Mouse (Mus musculus) midbrain, postnatal 0 days (tissue): ENCODE measurements around the gene Gm10778. TPM values are rescaled to one million over a fixed set of nuclear protein-coding genes. Genes with fewer than 3 reads are reported as not detected.
A peak's percentile ranks its signal among the peaks of the same experiment; 100 is the strongest.
"Not testable (repeated sequence)": the region's sequence is repeated elsewhere in the genome, so short reads cannot be mapped to it uniquely, and the experiment has no call there.

ENCODE experiments used
- ATAC-seq: fragments of 200-750 bp; cut with Nextera tagmentation; 2 replicates; pipeline ENCODE4 v1.8.0; 2017; ENCODE audit warnings: moderate number of reproducible peaks, mild to moderate bottlenecking, moderate TSS enrichment, moderate library complexity; ENCODE audit not compliant: low FRiP score
- DNase-seq: peaks from one replicate; pipeline ENCODE4 v3.0.0-alpha.2; 2015; ENCODE audit warnings: low spot score
- H3K27ac ChIP-seq: fragments of 300-500 bp; sonication (generic); 2 replicates; pipeline ENCODE4 v1.5.1; 2014; ENCODE audit warnings: low read depth, mild to moderate bottlenecking, low read length, mixed read lengths
- H3K27me3 ChIP-seq: fragments of 300-500 bp; sonication (generic); 2 replicates; pipeline ENCODE4 v1.6.1; 2014; ENCODE audit warnings: low read length, control low read depth, mixed read lengths; ENCODE audit not compliant: insufficient read depth
- H3K36me3 ChIP-seq: fragments of 300-500 bp; sonication (generic); 2 replicates; pipeline ENCODE4 v1.6.1; 2014; ENCODE audit warnings: low read length, control low read depth, mixed read lengths; ENCODE audit not compliant: insufficient read depth
- H3K4me1 ChIP-seq: fragments of 300-500 bp; sonication (generic); 2 replicates; pipeline ENCODE4 v1.6.1; 2014; ENCODE audit warnings: mild to moderate bottlenecking, control low read depth, antibody characterized with exemption, low read length, mixed read lengths; ENCODE audit not compliant: insufficient read depth
- H3K4me2 ChIP-seq: fragments of 300-500 bp; sonication (generic); 2 replicates; pipeline ENCODE4 v1.6.1; 2014; ENCODE audit warnings: low read depth, mild to moderate bottlenecking, low read length, mixed read lengths; ENCODE audit not compliant: poor library complexity, severe bottlenecking
- H3K4me3 ChIP-seq: fragments of 300-500 bp; sonication (generic); 2 replicates; pipeline ENCODE4 v1.5.1; 2014; ENCODE audit warnings: low read depth, mild to moderate bottlenecking, low read length, moderate library complexity
- H3K9ac ChIP-seq: fragments of 300-500 bp; sonication (generic); replicated peaks from 2 replicates; pipeline ENCODE4 v1.6.1; 2014; ENCODE audit warnings: mild to moderate bottlenecking, low read length, moderate library complexity, mixed read lengths; ENCODE audit not compliant: poor library complexity, severe bottlenecking
- H3K9me3 ChIP-seq: fragments of 300-500 bp; sonication (generic); 2 replicates; pipeline ENCODE4 v1.6.1; 2016; ENCODE audit warnings: low read length, control low read depth
- CTCF ChIP-seq: IDR thresholded peaks from 2 replicates; pipeline ENCODE4 v1.5.1; 2016; ENCODE audit warnings: antibody characterized with exemption, mild to moderate bottlenecking
- WGBS: fragments of 180-500 bp; shearing (Covaris S2); extraction: QIAGEN DNeasy Blood & Tissue Kit; methylation state at CpG from one replicate; pipeline ENCODE4 v1.1.7; 2014; 5-methylcytosine and 5-hydroxymethylcytosine counted together
- polyA plus RNA-seq: library from polyadenylated mRNA; unstranded; fragments of >200 nt; fragmentation: Nextera tagmentation; extraction: Ambion mirVana; gene quantifications from 2 replicates; pipeline ENCODE4 v1.2.1, GENCODE M21; 2015
- total RNA-seq: library from RNA; depleted of rRNA; stranded (reverse); fragments of >200 nt; gene quantifications from 2 replicates; pipeline ENCODE4 v1.2.3, GENCODE M21; 2014; rRNA removed

Gm10778 gene
- total RNA-seq (3.3 and 5.3 TPM in 2 replicates), polyA plus RNA-seq (2.9 and 3.7 TPM in 2 replicates)

GRCm38 (mm10) chr10:81648803-81649775, at the start of gene Gm10778:
Gm10778 (plus strand) TSS chr10:81649059.
- ATAC-seq, result peak; percentile 92
- peak; percentile 93 for DNase-seq

GRCm38 (mm10) chr10:81599630-81600029, 49.2 kb upstream of the Gm10778 start:
- Histone ChIP-seq H3K4me3 (no peak overlapping the region), H3K4me2 (no peak overlapping the region), H3K36me3 (no peaks in the 10 kb centered on the region), H3K9me3 (no peaks in the 10 kb centered on the region), H3K27ac (no peak overlapping the region), H3K9ac (no peak overlapping the region), H3K27me3 (peaks cover 11% of the 10 kb centered on the region; the same call in 1 of the 2 replicates), H3K4me1 (peaks cover 22% of the 10 kb centered on the region; the same call in 1 of the 2 replicates)
- ATAC-seq (no peak), DNase-seq (no peak)
- WGBS, result 81% methylated on average over 5 of the region's 5 CpGs
- TF ChIP-seq CTCF, result no peak

More at GRCm38 (mm10) chr10:81648803-81649775, at the start of gene Gm10778:
- H3K4me1 ChIP-seq, H3K27me3 ChIP-seq, H3K9me3 ChIP-seq, H3K36me3 ChIP-seq: not testable (repeated sequence)
- Histone ChIP-seq H3K4me2 (peak within 1 kb of the TSS; percentile 50), H3K9ac (peak within 1 kb of the TSS; percentile 52), H3K4me3 (peak within 1 kb of the TSS; percentile 45), H3K27ac (peak within 1 kb of the TSS; percentile 69)
- WGBS, result 4% methylated on average over 22 of the region's 52 CpGs

GRCm38 (mm10) chr10:81600096-81600495, 48.8 kb upstream of the Gm10778 start:
- ATAC-seq (no peak), DNase-seq (no peak)
- 54% methylated on average over 10 of the region's 10 CpGs for WGBS
- no peak overlapping the region for H3K4me3 ChIP-seq
- H3K36me3 ChIP-seq, result no peaks in the 10 kb centered on the region
- H3K27ac ChIP-seq, result no peak overlapping the region
- no peaks in the 10 kb centered on the region for H3K9me3 ChIP-seq
- peaks cover 7% of the 10 kb centered on the region; the same call in 1 of the 2 replicates for H3K27me3 ChIP-seq
- peaks cover 25% of the 10 kb centered on the region; the same call in 1 of the 2 replicates for H3K4me1 ChIP-seq
- no peak overlapping the region for H3K9ac ChIP-seq
- no peak for TF ChIP-seq CTCF
- H3K4me2 ChIP-seq, result no peak overlapping the region

- peaks cover 19% of the 10 kb centered on the region; the same call in 1 of the 2 replicates for H3K4me1 ChIP-seq
- DNase-seq, result peak; percentile 97
- no peak within 1 kb of the TSS for H3K27ac ChIP-seq
- WGBS, result under 1% methylated on average over 25 of the region's 28 CpGs
- peak; percentile 76 for ATAC-seq
- H3K9me3 ChIP-seq, result no peaks in the 10 kb centered on the region
- H3K9ac ChIP-seq, result no peak within 1 kb of the TSS
- H3K27me3 ChIP-seq, result peaks cover 3% of the 10 kb centered on the region; the same call in 1 of the 2 replicates
- H3K4me2 ChIP-seq, result peak within 1 kb of the TSS; percentile 81
- H3K36me3 ChIP-seq, result no peaks in the 10 kb centered on the region
- peak within 1 kb of the TSS; percentile 29 for H3K4me3 ChIP-seq
- TF ChIP-seq CTCF, result no peak
Observed at GRCm38 (mm10) chr10:81600738-81601203, 48.1 kb upstream of the Gm10778 start, which contains the start of gene Tle6. Tle6 (minus strand) TSS chr10:81601073.

- Histone ChIP-seq H3K4me2 (peak overlapping the region; percentile 81), H3K27me3 (peaks cover 3% of the 10 kb centered on the region; the same call in 1 of the 2 replicates), H3K27ac (no peak overlapping the region), H3K36me3 (no peaks in the 10 kb centered on the region), H3K4me1 (peaks cover 15% of the 10 kb centered on the region; the same call in 1 of the 2 replicates), H3K9me3 (no peaks in the 10 kb centered on the region), H3K4me3 (no peak overlapping the region), H3K9ac (no peak overlapping the region)
- TF ChIP-seq CTCF, result no peak
- DNase-seq (no peak), ATAC-seq (no peak)
- WGBS, result 12% methylated on average over 7 of the region's 7 CpGs
Observed at GRCm38 (mm10) chr10:81601396-81601905, 47.4 kb upstream of the Gm10778 start.
